Mouse (Mus musculus) embryonic facial prominence, embryonic 10.5 days (tissue): ENCODE results near the gene Iscu. TPM values are rescaled to one million over a fixed set of nuclear protein-coding genes. Genes with fewer than 3 reads are reported as not detected.
"Not testable (repeated sequence)": the region's sequence is repeated elsewhere in the genome, so short reads cannot be mapped to it uniquely, and the experiment has no call there.

Source experiments
- DNase-seq: peaks from one replicate; pipeline ENCODE4 v3.0.0-alpha.2; 2017; ENCODE audit warnings: low spot score
- H3K27ac ChIP-seq: fragments of 300-500 bp; sonication (generic); replicated peaks from 2 replicates; pipeline ENCODE4 v1.5.1; 2016; ENCODE audit warnings: mild to moderate bottlenecking
- H3K27me3 ChIP-seq: fragments of 300-500 bp; sonication (generic); replicated peaks from 2 replicates; pipeline ENCODE4 v1.6.1; 2016; ENCODE audit warnings: low read depth, mild to moderate bottlenecking; ENCODE audit not compliant: poor library complexity, severe bottlenecking
- H3K36me3 ChIP-seq: fragments of 300-500 bp; sonication (generic); replicated peaks from 2 replicates; pipeline ENCODE4 v1.6.1; 2016; ENCODE audit warnings: mild to moderate bottlenecking, moderate library complexity
- H3K4me1 ChIP-seq: fragments of 300-500 bp; sonication (generic); 2 replicates; pipeline ENCODE4 v1.6.1; 2016
- H3K4me3 ChIP-seq: fragments of 300-500 bp; sonication (generic); 2 replicates; pipeline ENCODE4 v1.5.1; 2016; ENCODE audit warnings: mild to moderate bottlenecking, moderate library complexity
- H3K9me3 ChIP-seq: fragments of 300-500 bp; sonication (generic); 2 replicates; pipeline ENCODE4 v1.6.1; 2016; ENCODE audit warnings: mild to moderate bottlenecking
- WGBS: fragments of 180-500 bp; shearing (Covaris S2); methylation state at CpG from one replicate; pipeline ENCODE4 v1.1.7; 2016; 5-methylcytosine and 5-hydroxymethylcytosine counted together
- polyA plus RNA-seq: library from polyadenylated mRNA; unstranded; fragments of >200 nt; fragmentation: Nextera tagmentation; extraction: Ambion mirVana; gene quantifications from 2 replicates; pipeline ENCODE4 v1.2.1, GENCODE M21; 2016

The Iscu gene
- polyA plus RNA-seq, 1 experiment from 2014 or later = 103 TPM

- Histone ChIP-seq H3K27ac (peak overlapping the region; percentile 20; the same call in 1 of the 2 replicates), H3K4me3 (no peak overlapping the region), H3K4me1 (peaks cover 43% of the 10 kb centered on the region), H3K9me3 (no peaks in the 10 kb centered on the region), H3K36me3 (peaks cover 20% of the 10 kb centered on the region), H3K27me3 (peaks cover 12% of the 10 kb centered on the region)
- no peak for DNase-seq
- 75% methylated on average over 7 of the region's 7 CpGs for WGBS
Observed at GRCm38 (mm10) chr5:113781875-113782274, 9.3 kb downstream of the Iscu start.

GRCm38 (mm10) chr5:113782624-113783023 is 10.1 kb downstream of the Iscu start:
- Histone ChIP-seq H3K4me3 (no peak overlapping the region), H3K36me3 (peaks cover 13% of the 10 kb centered on the region), H3K27me3 (peaks cover 12% of the 10 kb centered on the region), H3K27ac (peak overlapping the region; percentile 83), H3K4me1 (peaks cover 46% of the 10 kb centered on the region), H3K9me3 (no peaks in the 10 kb centered on the region)
- 87% methylated on average over 7 of the region's 7 CpGs for WGBS
- DNase-seq = no peak

GRCm38 (mm10) chr5:113783581-113784001 is 11.0 kb downstream of the Iscu start:
- 10% methylated on average over 12 of the region's 12 CpGs for WGBS
- peak overlapping the region; percentile 83 for H3K27ac ChIP-seq
- peaks cover 55% of the 10 kb centered on the region for H3K4me1 ChIP-seq
- peaks cover 12% of the 10 kb centered on the region for H3K27me3 ChIP-seq
- peak; percentile 73 for DNase-seq
- H3K9me3 ChIP-seq = no peaks in the 10 kb centered on the region
- peaks cover 5% of the 10 kb centered on the region for H3K36me3 ChIP-seq
- H3K4me3 ChIP-seq = peak overlapping the region; percentile 37

- not testable (repeated sequence) for H3K9me3 ChIP-seq, H3K36me3 ChIP-seq
- DNase-seq = peak; percentile 57
- H3K4me1 ChIP-seq = peaks cover 60% of the 10 kb centered on the region
- peaks cover 12% of the 10 kb centered on the region for H3K27me3 ChIP-seq
- 35% methylated on average over 3 of the region's 3 CpGs for WGBS
- H3K4me3 ChIP-seq = peak overlapping the region; percentile 37
- H3K27ac ChIP-seq = peak overlapping the region; percentile 83
Observed at GRCm38 (mm10) chr5:113784104-113784503, 11.6 kb downstream of the Iscu start.

GRCm38 (mm10) chr5:113786985-113787384 is 14.4 kb downstream of the Iscu start:
- H3K27ac ChIP-seq = peak overlapping the region; percentile 40; the same call in 1 of the 2 replicates
- no peaks in the 10 kb centered on the region for H3K36me3 ChIP-seq
- no peaks in the 10 kb centered on the region for H3K9me3 ChIP-seq
- peaks cover 12% of the 10 kb centered on the region for H3K27me3 ChIP-seq
- peaks cover 68% of the 10 kb centered on the region for H3K4me1 ChIP-seq
- 81% methylated on average over 5 of the region's 5 CpGs for WGBS
- no peak for DNase-seq
- H3K4me3 ChIP-seq = no peak overlapping the region

- Histone ChIP-seq H3K27me3 (no peaks in the 10 kb centered on the region; the same call in 1 of the 2 replicates), H3K4me1 (peaks cover 71% of the 10 kb centered on the region), H3K9me3 (no peaks in the 10 kb centered on the region), H3K36me3 (peaks cover 10% of the 10 kb centered on the region), H3K4me3 (0 out of 2 replicates have a peak overlapping the region, but pooled peaks have one; percentile 13), H3K27ac (peak overlapping the region; percentile 81)
- WGBS = 30% methylated on average over 6 of the region's 6 CpGs
- no peak for DNase-seq
Observed at GRCm38 (mm10) chr5:113788645-113789044, 16.1 kb downstream of the Iscu start.

- H3K9me3 ChIP-seq = no peaks in the 10 kb centered on the region
- peak overlapping the region; percentile 81 for H3K27ac ChIP-seq
- peaks cover 72% of the 10 kb centered on the region for H3K4me1 ChIP-seq
- H3K27me3 ChIP-seq = no peaks in the 10 kb centered on the region; the same call in 1 of the 2 replicates
- 0 out of 2 replicates have a peak overlapping the region, but pooled peaks have one; percentile 13 for H3K4me3 ChIP-seq
- 42% methylated on average over 7 of the region's 7 CpGs for WGBS
- peak; percentile 55 for DNase-seq
- peaks cover 16% of the 10 kb centered on the region for H3K36me3 ChIP-seq
Observed at GRCm38 (mm10) chr5:113789075-113789788, 16.7 kb downstream of the Iscu start.

- 78% methylated on average over 11 of the region's 11 CpGs for WGBS
- no peak for DNase-seq
- Histone ChIP-seq H3K9me3 (no peaks in the 10 kb centered on the region), H3K4me1 (peaks cover 77% of the 10 kb centered on the region), H3K4me3 (no peak overlapping the region), H3K27ac (peak overlapping the region; percentile 61), H3K27me3 (peaks cover 12% of the 10 kb centered on the region; the same call in 1 of the 2 replicates), H3K36me3 (peaks cover 30% of the 10 kb centered on the region)
Observed at GRCm38 (mm10) chr5:113790453-113791196, 18.1 kb downstream of the Iscu start.

- peak overlapping the region; percentile 61 for H3K27ac ChIP-seq
Observed at GRCm38 (mm10) chr5:113791197-113792095, 18.9 kb downstream of the Iscu start.

GRCm38 (mm10) chr5:113796401-113797148 is 24.0 kb downstream of the Iscu start:
- peak overlapping the region; percentile 65 for H3K4me3 ChIP-seq
- DNase-seq = peak; percentile 96
- peak overlapping the region; percentile 86 for H3K27ac ChIP-seq
- peaks cover 92% of the 10 kb centered on the region for H3K4me1 ChIP-seq
- no peaks in the 10 kb centered on the region for H3K9me3 ChIP-seq
- H3K36me3 ChIP-seq = peaks cover 34% of the 10 kb centered on the region
- WGBS = 4% methylated on average over 13 of the region's 13 CpGs
- H3K27me3 ChIP-seq = peaks cover 33% of the 10 kb centered on the region

More at GRCm38 (mm10) chr5:113791197-113792095, 18.9 kb downstream of the Iscu start:
- WGBS = 85% methylated on average over 16 of the region's 16 CpGs
- Histone ChIP-seq H3K4me3 (no peak overlapping the region), H3K9me3 (no peaks in the 10 kb centered on the region), H3K27me3 (peaks cover 12% of the 10 kb centered on the region; the same call in 1 of the 2 replicates), H3K4me1 (peaks cover 84% of the 10 kb centered on the region), H3K36me3 (peaks cover 34% of the 10 kb centered on the region)
- DNase-seq = no peak

GRCm38 (mm10) chr5:113797149-113797882 is 24.8 kb downstream of the Iscu start:
- H3K36me3 ChIP-seq = peaks cover 34% of the 10 kb centered on the region
- peak; percentile 49 for DNase-seq
- H3K27ac ChIP-seq = peak overlapping the region; percentile 86
- peaks cover 85% of the 10 kb centered on the region for H3K4me1 ChIP-seq
- H3K9me3 ChIP-seq = no peaks in the 10 kb centered on the region
- H3K27me3 ChIP-seq = peaks cover 33% of the 10 kb centered on the region
- H3K4me3 ChIP-seq = peak overlapping the region; percentile 65
- 6% methylated on average over 19 of the region's 19 CpGs for WGBS
